Mouse (Mus musculus): Measurements from ENCODE around the gene Cdk5r2.

The Cdk5r2 gene

DNA sequence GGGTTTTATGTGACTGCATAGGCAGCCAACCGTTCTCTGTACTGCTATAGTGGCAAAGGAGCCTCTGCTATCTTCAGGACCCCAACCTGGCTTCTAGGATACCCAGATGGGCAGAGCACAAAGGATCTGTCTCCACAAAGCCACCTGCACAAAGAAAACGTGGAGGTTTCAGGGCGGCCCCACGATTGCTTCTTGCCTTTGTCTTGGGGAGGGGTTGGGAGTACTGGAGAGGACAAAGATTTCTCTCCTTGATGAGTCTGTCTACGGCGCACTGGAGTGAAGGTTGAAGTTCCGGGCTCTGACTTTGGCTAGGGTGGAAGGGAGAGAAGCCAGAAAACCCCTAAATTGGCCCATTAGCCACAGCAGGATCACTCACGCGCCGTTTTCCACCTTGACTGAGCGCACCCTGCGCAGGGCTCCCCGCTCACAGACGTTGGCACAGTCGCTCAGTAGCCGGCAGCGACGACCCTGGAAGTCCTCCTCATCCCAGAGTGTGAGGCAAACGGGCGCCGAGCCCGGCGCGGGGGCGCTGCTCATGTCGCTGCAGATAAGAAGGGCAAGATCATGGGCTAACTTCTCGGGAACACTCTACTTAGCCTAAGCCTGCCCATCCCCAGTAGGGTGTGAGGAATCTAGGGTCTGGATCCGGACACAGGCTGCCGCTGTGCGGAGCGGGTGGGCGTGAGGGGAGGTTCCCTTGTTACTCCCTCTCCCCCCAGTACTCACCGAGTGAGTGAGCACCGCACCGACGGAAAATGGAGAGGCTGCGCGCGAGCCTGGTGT is 37.8 kb downstream of the Cdk5r2 start:
- no peak for DNase-seq (ENCODE audit: low read depth)

DNA sequence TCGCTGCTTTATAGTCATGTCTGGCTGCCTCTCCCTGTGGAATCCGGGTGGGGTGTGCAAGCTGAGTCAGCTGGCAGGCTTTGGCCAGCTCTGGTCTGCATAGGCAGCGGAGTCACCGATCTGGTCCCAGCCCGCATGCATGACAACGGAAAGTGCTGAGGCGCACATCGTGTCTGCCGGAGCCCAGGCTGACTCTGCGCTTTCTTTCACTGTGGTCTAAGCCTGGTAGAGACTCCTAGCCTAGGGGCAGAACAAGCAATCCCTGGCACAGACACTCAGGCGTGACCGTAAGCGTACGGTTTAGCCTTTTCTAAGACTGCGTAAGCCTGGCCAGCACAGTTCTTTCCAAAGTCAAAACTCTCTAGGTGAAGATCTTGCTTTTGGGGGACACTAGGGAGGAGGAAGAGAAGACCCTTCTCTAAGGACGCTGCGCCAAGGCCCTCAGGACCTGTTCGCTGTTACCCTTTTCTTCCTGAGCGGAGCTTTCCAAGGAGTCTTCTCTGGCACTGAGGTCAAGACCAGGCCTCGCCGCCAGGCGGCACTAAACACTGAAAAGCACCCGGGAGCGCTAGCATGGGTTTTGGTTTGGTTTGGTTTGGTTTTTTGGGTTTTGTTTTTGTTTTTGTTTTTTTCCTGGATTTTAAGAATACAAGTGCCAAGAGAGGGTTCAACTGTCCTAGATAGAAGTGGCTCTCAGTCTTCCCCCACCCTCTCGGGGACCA is 38.6 kb downstream of the Cdk5r2 start, which contains the start of gene Cryba2:
Cryba2 (minus strand) TSS at position 10 of the 722 bp plus-strand sequence.
- no peak for DNase-seq (ENCODE audit: low read depth)

DNA sequence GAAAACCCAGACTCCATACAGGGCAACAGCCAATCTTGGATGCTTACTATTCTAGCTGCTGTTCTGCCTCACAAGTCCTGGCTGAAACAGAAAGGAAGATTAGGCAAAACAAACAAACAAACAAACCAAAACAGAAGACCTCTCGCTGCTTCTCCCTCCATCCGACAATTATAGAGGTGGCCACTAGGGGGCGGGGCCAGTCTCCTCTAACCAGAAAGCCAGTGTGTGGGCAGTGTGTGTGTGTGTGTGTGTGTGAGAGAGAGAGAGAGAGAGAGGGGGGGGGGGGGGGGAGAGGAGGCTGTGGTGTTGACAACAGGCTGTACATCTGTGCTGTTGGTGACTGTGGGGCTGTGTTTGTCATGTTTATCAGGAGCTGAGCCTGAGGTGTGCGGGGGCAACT is 40.2 kb downstream of the Cdk5r2 start:
- peak; percentile 23 for DNase-seq (ENCODE audit: low read depth)

DNA sequence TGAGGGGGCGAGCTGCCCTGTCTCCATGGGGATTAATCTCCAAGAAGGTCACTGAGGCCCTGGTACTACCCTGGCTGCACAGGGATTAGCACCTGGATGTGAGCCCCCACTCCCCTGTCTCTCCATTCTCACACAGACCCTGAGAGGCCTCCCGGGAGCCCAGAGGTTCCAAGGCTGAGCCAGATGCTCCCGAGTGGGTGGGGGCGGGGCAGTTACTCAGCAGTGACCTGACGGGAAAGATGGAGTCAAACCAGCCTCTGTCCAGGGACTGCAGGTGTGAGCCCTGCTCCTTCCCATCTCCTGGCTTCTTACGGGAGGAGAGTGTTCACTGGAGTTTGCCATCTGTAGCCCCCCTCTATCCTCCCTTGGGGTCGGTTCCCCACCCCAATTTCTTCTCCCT is 43.2 kb downstream of the Cdk5r2 start:
- no peak for DNase-seq (ENCODE audit: low read depth)

DNA sequence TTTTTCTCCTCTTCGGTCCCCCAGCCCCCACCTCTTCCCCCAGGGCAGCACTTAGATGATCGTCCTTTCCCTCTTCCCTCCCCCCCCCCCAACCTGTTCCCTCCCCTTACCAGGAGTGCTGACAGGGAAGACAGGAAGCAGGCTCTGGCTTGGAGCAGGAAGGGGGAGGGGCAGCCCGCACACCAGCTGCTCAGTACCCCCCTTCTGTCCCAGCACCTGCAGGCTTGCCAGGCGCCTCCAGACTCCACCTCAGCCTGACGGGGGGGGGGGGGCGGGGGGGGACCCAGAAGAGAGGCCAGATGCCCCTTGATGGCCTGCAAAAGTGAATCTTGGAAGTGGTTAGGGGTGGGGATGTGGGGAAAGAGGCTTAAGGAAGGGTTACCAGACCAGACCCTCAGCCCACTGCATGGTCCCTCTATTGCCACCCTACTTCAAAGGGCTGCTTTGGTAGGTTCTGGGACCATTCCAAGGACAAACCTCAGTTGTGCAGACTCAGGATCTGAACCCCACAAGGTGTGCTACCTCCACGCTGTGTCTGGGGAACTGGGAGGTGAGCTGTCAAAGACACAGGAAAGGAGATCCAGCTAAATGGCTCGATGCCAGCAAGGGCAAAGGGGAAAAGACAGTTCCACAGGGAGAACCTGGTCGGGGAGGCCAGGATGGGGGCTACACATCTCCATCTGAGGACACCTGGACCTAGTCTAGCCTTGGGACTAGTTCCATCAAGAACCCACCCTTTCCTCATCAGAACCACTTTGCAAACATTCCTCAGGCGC is 44.1 kb downstream of the Cdk5r2 start:
- no peak for DNase-seq (ENCODE audit: low read depth)

DNA sequence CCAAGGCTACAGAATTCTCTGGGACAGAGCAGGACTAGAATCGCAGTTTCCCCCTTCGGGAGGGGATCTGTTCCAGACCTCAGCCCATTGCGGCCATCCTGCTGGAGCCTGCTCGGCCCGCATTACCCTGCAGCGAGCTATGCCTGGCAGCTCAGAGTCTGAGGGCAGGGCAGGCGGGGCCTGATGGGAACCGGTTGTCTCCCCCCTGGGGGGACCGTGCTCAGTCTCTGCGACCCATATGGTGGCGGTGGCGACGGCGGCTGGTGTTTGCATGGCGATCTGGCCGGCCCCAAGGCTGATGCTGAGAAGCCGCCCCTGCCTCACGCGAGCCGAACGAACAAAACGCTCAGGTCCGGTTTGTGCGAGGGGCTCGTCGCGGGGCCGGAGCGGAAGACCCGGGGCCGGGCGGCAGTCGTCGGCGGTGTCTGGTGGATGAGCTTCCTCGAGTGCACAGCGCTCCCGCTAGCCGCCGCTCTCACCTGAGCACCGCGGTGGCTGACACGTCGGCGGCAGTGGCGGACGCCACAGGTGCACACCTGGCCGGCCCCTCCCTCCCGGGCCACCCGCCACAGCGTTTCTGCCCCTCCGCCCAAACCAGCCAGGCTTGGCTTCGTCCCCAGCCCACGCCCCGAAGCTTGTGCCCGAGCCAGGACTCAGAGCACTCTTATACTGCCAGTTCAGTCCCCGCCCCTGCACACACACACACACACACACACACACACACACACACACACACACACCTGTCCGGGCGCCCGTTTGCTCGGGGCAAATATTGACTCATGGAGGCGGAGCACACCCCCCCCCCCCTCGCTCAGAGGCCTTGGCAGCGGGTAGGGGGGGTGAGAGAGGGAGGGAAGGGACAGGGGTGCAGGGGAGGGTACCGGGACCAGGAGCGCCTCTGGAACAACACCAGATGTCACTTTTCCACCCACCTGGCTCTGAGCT is 45.9 kb downstream of the Cdk5r2 start:
- DNase-seq (ENCODE audit: low read depth): no peak

DNA sequence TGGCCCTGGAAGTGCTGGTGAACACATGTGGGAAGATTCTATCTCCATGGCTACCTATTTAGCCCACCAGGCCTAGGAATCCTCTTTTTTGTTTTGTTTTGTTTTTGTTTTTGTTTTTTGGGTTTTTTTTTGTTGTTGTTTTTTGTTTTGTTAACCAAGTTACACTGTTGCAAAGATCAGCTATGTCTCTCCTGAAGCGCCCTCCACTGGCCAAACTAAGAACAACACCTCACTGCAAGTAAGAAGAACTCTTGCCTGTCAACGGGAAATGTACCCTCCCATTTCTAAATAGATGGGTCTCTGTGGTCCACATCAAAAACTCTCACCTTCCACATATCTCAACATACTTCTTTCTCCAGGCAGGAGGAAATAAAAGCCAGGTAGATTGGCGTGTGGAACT is 47.0 kb downstream of the Cdk5r2 start:
- peak; percentile 51 for DNase-seq (ENCODE audit: low read depth)

DNA sequence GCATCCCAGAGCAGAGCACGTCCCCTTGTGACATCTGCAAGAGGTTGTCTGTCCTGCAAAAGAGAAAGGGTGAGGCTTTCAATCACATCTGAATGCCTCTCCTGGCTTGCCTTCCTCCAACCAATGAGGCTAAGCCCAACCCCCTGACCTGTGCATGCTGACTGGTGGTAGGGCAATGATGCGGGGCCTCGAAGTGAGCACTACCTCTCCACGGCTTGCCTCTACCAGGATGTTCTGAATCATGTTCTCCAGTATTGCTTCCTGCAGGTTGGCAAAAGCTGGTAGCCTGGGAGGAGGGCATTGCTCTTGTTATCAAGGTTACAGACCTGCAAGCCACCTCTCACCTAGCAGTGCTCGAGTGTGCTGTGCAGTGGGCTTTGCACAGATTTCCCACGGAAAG is 47.5 kb downstream of the Cdk5r2 start:
- DNase-seq (ENCODE audit: low read depth): no peak
